Mouse (Mus musculus) limb, embryonic 11.5 days (tissue): ENCODE data around the gene Frmd4a. TPM values are rescaled to one million over a fixed set of nuclear protein-coding genes. Genes with fewer than 3 reads are reported as not detected.

Experiments used
- ATAC-seq: fragments of 200-750 bp; cut with Nextera tagmentation; 2 replicates; pipeline ENCODE4 v1.8.0; 2017; ENCODE audit warnings: low read depth; ENCODE audit not compliant: insufficient number of reproducible peaks, low FRiP score, low TSS enrichment
- DNase-seq: peaks from one replicate; pipeline ENCODE4 v3.0.0-alpha.2; 2015; ENCODE audit warnings: low spot score
- H3K27ac ChIP-seq: fragments of 300-500 bp; sonication (generic); replicated peaks from 2 replicates; pipeline ENCODE4 v1.5.1; 2014; ENCODE audit warnings: low read depth, mild to moderate bottlenecking, low read length
- H3K27me3 ChIP-seq: fragments of 300-500 bp; sonication (generic); 2 replicates; pipeline ENCODE4 v1.6.1; 2014; ENCODE audit warnings: mild to moderate bottlenecking, low read length, mixed read lengths; ENCODE audit not compliant: control insufficient read depth, insufficient read depth
- H3K36me3 ChIP-seq: fragments of 300-500 bp; sonication (generic); 2 replicates; pipeline ENCODE4 v1.6.1; 2014; ENCODE audit warnings: mild to moderate bottlenecking, low read length, moderate library complexity, mixed read lengths; ENCODE audit not compliant: control insufficient read depth, insufficient read depth
- H3K4me1 ChIP-seq: fragments of 300-500 bp; sonication (generic); 2 replicates; pipeline ENCODE4 v1.6.1; 2014; ENCODE audit warnings: low read length, mixed read lengths; ENCODE audit not compliant: control insufficient read depth, insufficient read depth
- H3K4me2 ChIP-seq: fragments of 300-500 bp; sonication (generic); 2 replicates; pipeline ENCODE4 v1.6.1; 2014; ENCODE audit warnings: low read depth, mild to moderate bottlenecking, moderate library complexity; ENCODE audit not compliant: severe bottlenecking
- H3K4me3 ChIP-seq: fragments of 300-500 bp; sonication (generic); 2 replicates; pipeline ENCODE4 v1.5.1; 2014; ENCODE audit warnings: low read depth, low read length
- H3K9ac ChIP-seq: fragments of 300-500 bp; sonication (generic); 2 replicates; pipeline ENCODE4 v1.6.1; 2014; ENCODE audit warnings: mild to moderate bottlenecking, low read length
- H3K9me3 ChIP-seq: fragments of 300-500 bp; sonication (generic); 2 replicates; pipeline ENCODE4 v1.6.1; 2016; ENCODE audit warnings: low read length; ENCODE audit not compliant: control insufficient read depth
- WGBS: fragments of 180-500 bp; shearing (Covaris S2); extraction: QIAGEN DNeasy Blood & Tissue Kit; methylation state at CpG from one replicate; pipeline ENCODE4 v1.1.7; 2014; 5-methylcytosine and 5-hydroxymethylcytosine counted together
- polyA plus RNA-seq: library from polyadenylated mRNA; unstranded; fragments of >200 nt; fragmentation: Nextera tagmentation; extraction: Ambion mirVana; gene quantifications from 2 replicates; pipeline ENCODE4 v1.2.1, GENCODE M21; 2014

The Frmd4a gene
- polyA plus RNA-seq, 1 experiment from 2014 or later, result 65.3 TPM

DNA sequence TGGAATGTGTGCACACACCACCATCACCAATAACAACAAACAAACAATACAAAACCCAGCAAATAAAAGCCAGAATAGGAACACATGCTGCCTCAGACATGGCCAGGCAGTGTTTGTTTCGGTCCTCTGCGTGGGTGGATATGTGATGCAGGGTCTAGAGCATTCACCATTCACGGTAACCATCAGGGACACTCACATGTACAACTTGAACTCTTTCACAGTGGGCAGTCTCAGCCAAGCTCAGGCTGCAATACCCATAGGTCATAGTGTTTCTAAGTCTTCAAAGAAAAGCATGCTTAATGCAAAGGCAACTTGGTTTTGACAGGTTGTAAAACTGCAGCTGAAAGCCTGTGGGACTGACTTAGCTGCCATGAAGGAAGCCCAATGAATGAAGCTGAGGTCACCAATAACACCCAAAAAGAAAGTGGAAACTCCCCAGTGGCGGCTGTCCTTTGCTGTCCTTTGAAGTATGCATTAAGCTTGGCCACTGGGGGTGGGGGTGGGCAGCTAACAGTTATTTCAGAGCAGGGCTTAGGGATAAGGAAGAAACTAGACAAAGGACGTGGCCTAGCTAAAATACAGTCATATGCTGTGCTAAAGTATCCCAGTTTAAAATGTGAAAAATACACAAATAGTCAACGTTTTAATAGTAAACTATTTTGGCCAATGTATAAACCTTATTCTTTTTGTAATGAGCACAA is 602.5 kb downstream of the Frmd4a start:
- 52% methylated on average over 6 of the region's 6 CpGs for WGBS
- DNase-seq (no peak), ATAC-seq (peak; percentile 73)
- peaks cover 18% of the 10 kb centered on the region for H3K4me1 ChIP-seq
- no peaks in the 10 kb centered on the region for H3K27me3 ChIP-seq
- H3K4me2 ChIP-seq, result no peak overlapping the region
- H3K9me3 ChIP-seq, result no peaks in the 10 kb centered on the region
- H3K4me3 ChIP-seq, result no peak overlapping the region
- peaks cover 9% of the 10 kb centered on the region; the same call in 1 of the 2 replicates for H3K36me3 ChIP-seq
- H3K9ac ChIP-seq, result no peak overlapping the region
- 0 out of 2 replicates have a peak overlapping the region, but pooled peaks have one; percentile 6 for H3K27ac ChIP-seq

DNA sequence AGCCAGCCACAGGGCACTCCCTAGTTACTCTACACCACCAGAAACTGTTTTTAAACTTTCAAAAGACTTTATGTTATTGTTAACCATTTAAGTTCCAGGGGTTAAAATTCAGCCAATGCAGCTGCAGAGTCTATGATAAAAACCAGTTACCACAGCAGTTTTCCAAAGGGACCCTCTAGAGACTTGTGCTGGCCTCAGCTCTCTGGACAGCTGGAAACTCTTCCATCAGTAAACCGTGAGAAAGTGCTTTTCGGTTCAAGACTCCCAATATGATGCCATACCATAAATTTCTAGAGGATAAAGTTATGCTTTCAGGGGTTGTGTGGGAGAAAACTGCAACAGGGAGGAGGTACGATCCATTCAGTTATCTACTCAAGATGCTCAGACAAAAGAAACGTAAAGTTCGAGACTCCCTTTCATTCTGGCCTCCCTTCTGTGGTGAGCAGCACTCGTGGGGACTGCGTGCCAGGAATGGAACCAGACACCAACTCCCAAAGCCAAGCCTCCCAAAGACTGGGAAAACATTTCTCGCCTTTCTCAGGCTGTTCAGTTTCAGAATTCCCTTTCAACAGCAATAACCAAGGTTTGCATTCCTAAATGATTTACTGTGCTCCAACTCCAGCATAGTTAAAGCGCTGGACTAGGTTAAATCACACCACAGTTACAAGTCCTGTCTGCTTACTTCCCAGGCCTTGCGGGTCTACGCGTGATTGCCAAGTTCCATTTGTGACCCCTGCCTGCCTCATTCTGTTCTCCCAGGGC is 603.3 kb downstream of the Frmd4a start:
- WGBS, result 60% methylated on average over 12 of the region's 12 CpGs
- Histone ChIP-seq H3K4me3 (no peak overlapping the region), H3K4me1 (peaks cover 18% of the 10 kb centered on the region), H3K36me3 (peaks cover 9% of the 10 kb centered on the region; the same call in 1 of the 2 replicates), H3K9ac (no peak overlapping the region), H3K4me2 (no peak overlapping the region), H3K27me3 (no peaks in the 10 kb centered on the region), H3K9me3 (no peaks in the 10 kb centered on the region), H3K27ac (peak overlapping the region; percentile 52)
- ATAC-seq (peak; percentile 81; the same call in 1 of the 2 replicates), DNase-seq (peak; percentile 38)

DNA sequence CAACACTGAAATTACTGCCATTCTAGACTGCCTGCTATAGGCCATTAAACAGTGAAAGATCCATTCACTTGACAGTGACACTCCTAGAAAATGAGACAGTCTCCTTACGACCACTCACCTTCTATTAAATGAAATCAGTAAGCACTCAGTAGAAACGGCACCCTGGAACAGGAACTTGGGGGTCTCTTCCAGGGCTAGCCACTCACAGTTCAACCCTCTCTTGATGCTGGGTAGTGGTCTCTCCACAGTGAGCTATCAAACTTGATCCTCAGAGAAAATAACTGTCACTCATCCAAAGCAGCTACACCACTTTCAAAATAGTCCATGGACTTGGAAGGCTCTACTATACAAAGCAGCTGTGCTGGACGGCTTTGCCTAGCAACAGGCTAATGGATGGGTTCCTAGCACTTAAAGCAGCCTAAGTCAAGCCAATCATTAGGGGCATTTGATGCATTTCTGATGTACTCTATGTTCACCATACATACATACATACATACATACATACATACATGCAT is 604.0 kb downstream of the Frmd4a start:
- DNase-seq, result no peak
- no peaks in the 10 kb centered on the region for H3K27me3 ChIP-seq
- H3K4me3 ChIP-seq, result no peak overlapping the region
- no peak for ATAC-seq
- 77% methylated on average over 3 of the region's 3 CpGs for WGBS
- peaks cover 18% of the 10 kb centered on the region for H3K4me1 ChIP-seq
- H3K27ac ChIP-seq, result peak overlapping the region; percentile 52
- H3K36me3 ChIP-seq, result peaks cover 9% of the 10 kb centered on the region; the same call in 1 of the 2 replicates
- H3K9me3 ChIP-seq, result no peaks in the 10 kb centered on the region
- H3K4me2 ChIP-seq, result no peak overlapping the region
- H3K9ac ChIP-seq, result no peak overlapping the region

DNA sequence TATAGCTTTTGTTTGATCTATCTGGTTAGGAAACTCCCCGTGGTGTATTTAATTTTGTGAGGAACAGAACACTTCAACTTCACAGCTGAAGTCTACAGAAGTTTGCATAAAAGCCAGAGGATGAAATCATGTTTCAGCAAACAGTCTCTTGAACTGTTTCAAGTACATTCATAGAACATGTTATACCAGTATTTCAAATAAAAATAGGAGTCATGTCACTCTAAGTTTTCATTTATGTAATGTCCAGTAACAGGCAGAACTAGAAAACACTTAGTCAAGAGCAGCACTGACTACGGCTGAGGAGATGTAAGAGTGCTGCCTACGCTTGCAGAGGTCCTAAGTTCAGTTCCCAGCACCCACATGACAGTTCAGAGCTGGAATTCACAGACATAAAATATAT is 609.4 kb downstream of the Frmd4a start:
- Histone ChIP-seq H3K4me3 (no peak overlapping the region), H3K36me3 (peaks cover 9% of the 10 kb centered on the region; the same call in 1 of the 2 replicates), H3K27ac (no peak overlapping the region), H3K4me2 (no peak overlapping the region), H3K9me3 (no peaks in the 10 kb centered on the region), H3K27me3 (no peaks in the 10 kb centered on the region), H3K9ac (no peak overlapping the region), H3K4me1 (no peaks in the 10 kb centered on the region)
- WGBS, result 94% methylated on average over 3 of the region's 3 CpGs
- no peak for ATAC-seq
- DNase-seq, result no peak

DNA sequence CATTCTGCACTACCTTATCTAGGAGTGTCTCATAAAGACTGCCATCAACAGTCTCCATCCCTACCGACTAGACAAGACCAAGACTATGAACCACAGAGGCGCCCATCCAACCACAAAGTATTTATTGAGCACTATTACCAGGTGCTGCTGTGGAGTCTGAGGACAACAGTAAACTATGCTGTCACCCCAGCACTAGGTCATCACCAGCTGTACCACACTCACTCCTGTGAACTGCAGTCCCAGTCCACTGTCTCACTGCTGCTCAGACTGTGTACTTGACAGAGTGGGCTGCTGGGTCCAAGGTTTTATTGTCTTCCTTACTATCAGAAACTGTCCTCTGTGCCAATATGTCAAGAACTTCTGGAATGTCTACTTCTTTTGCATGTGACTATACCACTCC is 611.4 kb downstream of the Frmd4a start:
- DNase-seq (no peak), ATAC-seq (no peak)
- Histone ChIP-seq H3K27me3 (no peaks in the 10 kb centered on the region), H3K9me3 (no peaks in the 10 kb centered on the region), H3K4me2 (no peak overlapping the region), H3K4me3 (no peak overlapping the region), H3K4me1 (no peaks in the 10 kb centered on the region), H3K27ac (no peak overlapping the region), H3K36me3 (peaks cover 15% of the 10 kb centered on the region; the same call in 1 of the 2 replicates), H3K9ac (no peak overlapping the region)
- 95% methylated on average over 2 of the region's 2 CpGs for WGBS

DNA sequence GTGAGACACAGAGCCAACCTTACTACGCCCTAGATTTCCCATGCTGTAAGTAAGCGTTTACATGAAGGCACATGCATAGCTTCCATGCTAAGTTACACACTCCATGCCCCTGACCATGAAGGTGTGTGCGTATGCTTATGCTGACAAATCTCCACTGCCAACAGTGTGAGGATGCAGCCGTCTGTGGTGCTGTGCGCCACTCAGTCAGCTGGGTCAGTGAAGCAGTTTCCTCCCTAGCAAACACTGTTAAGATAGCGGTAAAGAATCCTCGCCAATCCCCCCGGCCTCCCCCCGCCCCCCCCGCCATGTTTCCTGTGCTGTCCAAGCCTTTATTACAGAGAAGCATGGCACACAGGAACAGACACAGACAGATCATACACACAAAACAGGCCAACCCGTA is 612.0 kb downstream of the Frmd4a start:
- Histone ChIP-seq H3K4me1 (no peaks in the 10 kb centered on the region), H3K36me3 (peaks cover 12% of the 10 kb centered on the region; the same call in 1 of the 2 replicates), H3K4me2 (no peak overlapping the region), H3K27me3 (no peaks in the 10 kb centered on the region), H3K9ac (no peak overlapping the region), H3K9me3 (no peaks in the 10 kb centered on the region), H3K4me3 (no peak overlapping the region), H3K27ac (no peak overlapping the region)
- WGBS, result 91% methylated on average over 11 of the region's 11 CpGs
- no peak for ATAC-seq
- DNase-seq, result no peak

DNA sequence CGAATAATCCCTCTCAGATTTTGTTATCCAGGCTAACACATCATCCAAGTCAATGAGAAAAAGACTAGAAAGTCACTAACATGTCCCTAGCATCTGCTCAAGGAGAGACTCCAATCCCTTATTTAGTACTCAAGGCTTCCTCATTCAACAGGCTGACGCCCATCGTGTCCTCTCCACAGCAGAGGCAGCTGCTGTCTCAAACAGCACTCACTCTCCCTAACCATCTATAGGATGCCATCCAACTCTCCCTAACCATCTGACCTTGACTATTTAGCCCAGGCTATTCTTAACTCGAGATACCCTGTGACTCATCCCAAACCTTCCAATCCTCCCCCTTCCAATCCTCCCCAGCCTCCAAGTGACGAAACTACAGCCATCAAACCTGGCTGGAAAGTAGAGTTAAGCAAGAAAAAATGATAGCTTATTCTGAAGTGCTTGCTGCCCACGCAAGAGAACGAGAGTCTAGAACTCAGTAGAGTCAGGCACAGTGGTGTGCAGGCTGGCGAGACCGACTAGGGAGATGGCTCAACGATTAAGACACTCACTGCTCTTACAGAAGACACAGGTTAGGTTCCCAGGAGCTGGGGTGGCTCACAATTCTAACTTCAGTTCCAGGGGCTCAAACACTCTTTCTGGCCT is 612.8 kb downstream of the Frmd4a start:
- no peak for DNase-seq
- Histone ChIP-seq H3K27me3 (no peaks in the 10 kb centered on the region), H3K4me1 (no peaks in the 10 kb centered on the region), H3K4me3 (no peak overlapping the region), H3K4me2 (no peak overlapping the region), H3K9me3 (no peaks in the 10 kb centered on the region), H3K9ac (no peak overlapping the region), H3K27ac (no peak overlapping the region), H3K36me3 (peaks cover 16% of the 10 kb centered on the region; the same call in 1 of the 2 replicates)
- 96% methylated on average over 10 of the region's 10 CpGs for WGBS
- ATAC-seq, result no peak

DNA sequence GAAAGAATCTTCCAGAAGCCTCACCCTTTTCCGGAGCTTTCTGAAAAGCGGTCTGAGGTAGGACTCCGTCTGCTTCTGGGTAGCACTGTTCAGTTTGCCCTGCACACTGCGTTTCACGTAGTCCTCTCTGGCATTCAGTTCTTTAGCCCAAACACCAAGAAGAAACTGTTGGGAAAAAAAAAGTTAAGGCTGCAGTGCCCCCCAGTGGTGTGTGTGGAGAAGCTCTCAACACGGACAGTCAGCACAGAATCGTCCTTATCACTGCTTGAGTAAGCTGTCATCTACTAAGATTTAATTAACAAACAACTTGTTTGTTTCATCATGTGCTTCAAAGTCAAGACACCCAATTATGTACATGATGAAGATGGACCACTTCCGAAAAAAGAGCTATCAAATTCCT is 618.3 kb downstream of the Frmd4a start:
- no peak overlapping the region for H3K4me2 ChIP-seq
- H3K9me3 ChIP-seq, result no peaks in the 10 kb centered on the region
- no peaks in the 10 kb centered on the region for H3K27me3 ChIP-seq
- H3K4me3 ChIP-seq, result no peak overlapping the region
- ATAC-seq (no peak), DNase-seq (peak; percentile 44)
- no peak overlapping the region for H3K27ac ChIP-seq
- 91% methylated on average over 8 of the region's 8 CpGs for whole genome bisulfite sequencing
- no peak overlapping the region for H3K9ac ChIP-seq
- no peaks in the 10 kb centered on the region for H3K4me1 ChIP-seq
- peaks cover 24% of the 10 kb centered on the region for H3K36me3 ChIP-seq
